Mouse (Mus musculus): ENCODE data around the gene Rundc3a.

Rundc3a gene

GRCm38 (mm10) chr11:102393238-102393634, at the start of gene Rundc3a:
Gene Rundc3a, plus strand, starts transcription at chr11:102393403.
- CTCF ChIA-PET = interaction anchor here in 2 of 4 experiments (0.5 to 2.7 kb wide), 11 partner anchors 14 to 109 kb away, joined by 3 to 12 read pairs (median 5); partner anchors contain the start of genes Atxn7l3 (in 2 of the 2), Fam171a2 (in 1 of the 2), Grn (in 1 of the 2) and Slc25a39 (in 1 of the 2)
- POLR2A ChIA-PET = interaction anchor here (0.6 to 35.7 kb wide), 56 partner anchors 8 to 735 kb away, joined by 3 to 1349 read pairs (median 4); partner anchors contain the start of genes Slc25a39 (in 4 of the 4), Ubtf (in 3 of the 4), Grn (in 2 of the 4) and Tmub2 (in 2 of the 4)

- ChIA-PET POLR2A (interaction anchor here (0.6 to 39.1 kb wide), 20 partner anchors 9 to 96 kb away, joined by 3 to 1004 read pairs (median 7); partner anchors contain the start of genes Slc25a39 (in 3 of the 4), BC030867 (in 1 of the 4), Grn (in 1 of the 4) and Ubtf (in 1 of the 4)), CTCF (interaction anchor here in 3 of 4 experiments (0.6 to 1.3 kb wide), 3 partner anchors 15 to 93 kb away, joined by 3 read pairs; no protein-coding TSS in a partner anchor)
These were observed 48.7 kb upstream of the Rundc3a start for GRCm38 (mm10) chr11:102344458-102344857.

- CTCF ChIA-PET = interaction anchor here (0.6 to 1.6 kb wide), 9 partner anchors 8 to 369 kb away, joined by 3 to 5 read pairs (median 3); no protein-coding TSS in a partner anchor
- POLR2A ChIA-PET = interaction anchor here (0.6 to 12.6 kb wide), 29 partner anchors 8 to 84 kb away, joined by 3 to 137 read pairs (median 5); partner anchors contain the start of genes Slc25a39 (in 3 of the 4), Rundc3a (in 2 of the 4), Grn (in 1 of the 4) and Ubtf (in 1 of the 4)
These were observed 46.3 kb upstream of the Rundc3a start for GRCm38 (mm10) chr11:102346926-102347325.

- ChIA-PET POLR2A (interaction anchor here in 3 of 4 experiments (0.6 to 12.6 kb wide), 34 partner anchors 9 to 83 kb away, joined by 3 to 137 read pairs (median 4); partner anchors contain the start of genes Slc25a39 (in 3 of the 3), Grn (in 1 of the 3), Rundc3a (in 1 of the 3) and Ubtf (in 1 of the 3)), CTCF (interaction anchor here (0.6 to 1.6 kb wide), 8 partner anchors 9 to 358 kb away, joined by 3 to 5 read pairs (median 3); no protein-coding TSS in a partner anchor)
These were observed 45.5 kb upstream of the Rundc3a start for GRCm38 (mm10) chr11:102347683-102348082.

- CTCF ChIA-PET = interaction anchor here in 2 of 4 experiments (1.3 to 1.7 kb wide), 3 partner anchors 9 to 99 kb away, joined by 3 to 5 read pairs (median 4); partner anchors contain the start of gene Fam171a2 (in 1 of the 2)
- POLR2A ChIA-PET = interaction anchor here in 3 of 4 experiments (0.9 to 1.9 kb wide), 16 partner anchors 9 to 78 kb away, joined by 3 to 11 read pairs (median 4); partner anchors contain the start of gene Slc25a39 (in 2 of the 3)
These were observed 45.1 kb upstream of the Rundc3a start for GRCm38 (mm10) chr11:102348101-102348585.

GRCm38 (mm10) chr11:102348771-102349170, 44.4 kb upstream of the Rundc3a start:
- ChIA-PET CTCF (interaction anchor here in 2 of 4 experiments (0.7 to 1.7 kb wide), 2 partner anchors 40 to 98 kb away, joined by 3 read pairs; partner anchors contain the start of gene Fam171a2 (in 1 of the 2)), POLR2A (interaction anchor here in 3 of 4 experiments (0.9 to 1.9 kb wide), 8 partner anchors 8 to 78 kb away, joined by 3 to 10 read pairs (median 4); partner anchors contain the start of gene Slc25a39 (in 2 of the 3))

GRCm38 (mm10) chr11:102349189-102349954, 43.8 kb upstream of the Rundc3a start:
- ChIA-PET CTCF (interaction anchor here in 2 of 4 experiments (0.7 to 1.7 kb wide), 2 partner anchors 40 to 98 kb away, joined by 3 read pairs; partner anchors contain the start of gene Fam171a2 (in 1 of the 2)), POLR2A (interaction anchor here in 2 of 4 experiments (0.7 to 1.6 kb wide), 5 partner anchors 10 to 40 kb away, joined by 3 to 5 read pairs (median 4); no protein-coding TSS in a partner anchor)

GRCm38 (mm10) chr11:102350416-102350815, 42.8 kb upstream of the Rundc3a start:
- POLR2A ChIA-PET = interaction anchor here in 2 of 4 experiments (0.9 to 1.5 kb wide), 3 partner anchors 11 to 118 kb away, joined by 3 to 5 read pairs (median 3); partner anchors contain the start of gene Slc25a39 (in 1 of the 2)
- CTCF ChIA-PET = interaction anchor here in 1 of 4 experiments (0.6 kb wide), 1 partner anchor 23 kb away, joined by 3 read pairs; no protein-coding TSS in a partner anchor

GRCm38 (mm10) chr11:102350981-102351523, 42.2 kb upstream of the Rundc3a start:
- POLR2A ChIA-PET = interaction anchor here in 2 of 4 experiments (0.5 to 2.3 kb wide), 7 partner anchors 11 to 119 kb away, joined by 3 to 9 read pairs (median 3); partner anchors contain the start of gene Slc25a39 (in 1 of the 2)
- CTCF ChIA-PET = interaction anchor here in 2 of 4 experiments (0.6 to 0.7 kb wide), 2 partner anchors 12 to 22 kb away, joined by 3 read pairs; no protein-coding TSS in a partner anchor

GRCm38 (mm10) chr11:102352378-102352777, 40.8 kb upstream of the Rundc3a start:
- POLR2A ChIA-PET = interaction anchor here in 3 of 4 experiments (1.3 to 2.3 kb wide), 4 partner anchors 9 to 24 kb away, joined by 3 to 13 read pairs (median 8); no protein-coding TSS in a partner anchor
- CTCF ChIA-PET = interaction anchor here in 1 of 4 experiments (0.6 to 1.4 kb wide), 2 partner anchors 12 to 14 kb away, joined by 3 read pairs; no protein-coding TSS in a partner anchor

- CTCF ChIA-PET = interaction anchor here in 1 of 4 experiments (1.0 to 1.4 kb wide), 2 partner anchors 13 to 55 kb away, joined by 3 read pairs; partner anchors contain the start of gene Slc25a39
- POLR2A ChIA-PET = interaction anchor here (0.5 to 2.3 kb wide), 11 partner anchors 8 to 54 kb away, joined by 3 to 13 read pairs (median 4); partner anchors contain the start of gene Slc25a39 (in 1 of the 4)
These were observed 40.2 kb upstream of the Rundc3a start for GRCm38 (mm10) chr11:102353021-102353431.

- ChIA-PET POLR2A (interaction anchor here in 3 of 4 experiments (0.6 to 4.3 kb wide), 9 partner anchors 9 to 53 kb away, joined by 3 to 23 read pairs (median 5); partner anchors contain the start of gene Slc25a39 (in 1 of the 3)), CTCF (interaction anchor here in 1 of 4 experiments (1.1 kb wide), 1 partner anchor 22 kb away, joined by 3 read pairs; no protein-coding TSS in a partner anchor)
These were observed 37.7 kb upstream of the Rundc3a start for GRCm38 (mm10) chr11:102355501-102355900.

- POLR2A ChIA-PET = interaction anchor here in 3 of 4 experiments (0.6 to 4.3 kb wide), 10 partner anchors 8 to 81 kb away, joined by 3 to 23 read pairs (median 6); partner anchors contain the start of gene Slc25a39 (in 1 of the 3)
- CTCF ChIA-PET = interaction anchor here in 1 of 4 experiments (1.1 kb wide), 1 partner anchor 82 kb away, joined by 4 read pairs; no protein-coding TSS in a partner anchor
These were observed 37.0 kb upstream of the Rundc3a start for GRCm38 (mm10) chr11:102356190-102356589.

- CTCF ChIA-PET = interaction anchor here in 1 of 4 experiments (0.6 to 2.3 kb wide), 6 partner anchors 10 to 82 kb away, joined by 3 to 9 read pairs (median 3); no protein-coding TSS in a partner anchor
- POLR2A ChIA-PET = interaction anchor here (0.6 to 4.3 kb wide), 25 partner anchors 9 to 80 kb away, joined by 3 to 23 read pairs (median 4); partner anchors contain the start of genes Slc25a39 (in 2 of the 4), Grn (in 1 of the 4) and Ubtf (in 1 of the 4)
These were observed 36.4 kb upstream of the Rundc3a start for GRCm38 (mm10) chr11:102356636-102357350.

- CTCF ChIA-PET = interaction anchor here in 1 of 4 experiments (0.8 to 2.3 kb wide), 2 partner anchors 18 to 72 kb away, joined by 3 to 9 read pairs; partner anchors contain the start of gene Grn
These were observed 34.8 kb upstream of the Rundc3a start for GRCm38 (mm10) chr11:102358365-102358764.

More at GRCm38 (mm10) chr11:102358365-102358764, 34.8 kb upstream of the Rundc3a start:
- POLR2A ChIA-PET = interaction anchor here in 3 of 4 experiments (0.8 to 4.3 kb wide), 9 partner anchors 10 to 73 kb away, joined by 3 to 23 read pairs (median 5); partner anchors contain the start of gene Slc25a39 (in 1 of the 3)

Measured in embryonic stem cell, embryonic (primary cell).